Mouse (Mus musculus) hindbrain, embryonic 12.5 days (tissue): ENCODE measurements around the gene Olfr578. TPM values are rescaled to one million over a fixed set of nuclear protein-coding genes. Genes with fewer than 3 reads are reported as not detected.

Experiments
- ATAC-seq: fragments of 200-750 bp; cut with Nextera tagmentation; 2 replicates; pipeline ENCODE4 v1.8.0; 2017; ENCODE audit warnings: moderate TSS enrichment; ENCODE audit not compliant: low FRiP score
- H3K27ac ChIP-seq: fragments of 300-500 bp; sonication (generic); 2 replicates; pipeline ENCODE4 v1.5.1; 2016; ENCODE audit warnings: mild to moderate bottlenecking
- H3K27me3 ChIP-seq: fragments of 300-500 bp; sonication (generic); 2 replicates; pipeline ENCODE4 v1.6.1; 2016; ENCODE audit warnings: mild to moderate bottlenecking
- H3K36me3 ChIP-seq: fragments of 300-500 bp; sonication (generic); 2 replicates; pipeline ENCODE4 v1.6.1; 2016; ENCODE audit warnings: mild to moderate bottlenecking
- H3K4me1 ChIP-seq: fragments of 300-500 bp; sonication (generic); 2 replicates; pipeline ENCODE4 v1.6.1; 2016
- H3K4me2 ChIP-seq: fragments of 300-500 bp; sonication (generic); replicated peaks from 2 replicates; pipeline ENCODE4 v1.6.1; 2016; ENCODE audit warnings: mild to moderate bottlenecking
- H3K4me3 ChIP-seq: fragments of 300-500 bp; sonication (generic); 2 replicates; pipeline ENCODE4 v1.5.1; 2016; ENCODE audit warnings: mild to moderate bottlenecking
- H3K9ac ChIP-seq: fragments of 300-500 bp; sonication (generic); 2 replicates; pipeline ENCODE4 v1.6.1; 2016; ENCODE audit warnings: mild to moderate bottlenecking, moderate library complexity
- H3K9me3 ChIP-seq: fragments of 300-500 bp; sonication (generic); replicated peaks from 2 replicates; pipeline ENCODE4 v1.6.1; 2016; ENCODE audit warnings: mild to moderate bottlenecking
- whole genome bisulfite sequencing: fragments of 180-500 bp; shearing (Covaris S2); methylation state at CpG from one replicate; pipeline ENCODE4 v1.1.7; 2016; 5-methylcytosine and 5-hydroxymethylcytosine counted together
- polyA plus RNA-seq: library from polyadenylated mRNA; unstranded; fragments of >200 nt; fragmentation: Nextera tagmentation; extraction: Ambion mirVana; gene quantifications from 2 replicates; pipeline ENCODE4 v1.2.1, GENCODE M21; 2016

Gene Olfr578
- polyA plus RNA-seq: not detected in 2 replicates

GRCm38 (mm10) chr7:102989224-102989623 lies at the start of gene Olfr578:
TSS of gene Olfr578 (minus strand) at chr7:102989324.
- Histone ChIP-seq H3K9me3 (no peaks in the 10 kb centered on the region), H3K27ac (no peak within 1 kb of the TSS), H3K9ac (no peak within 1 kb of the TSS), H3K36me3 (no peaks in the 10 kb centered on the region), H3K4me3 (no peak within 1 kb of the TSS), H3K4me2 (no peak within 1 kb of the TSS), H3K27me3 (no peaks in the 10 kb centered on the region), H3K4me1 (no peaks in the 10 kb centered on the region)
- 63% methylated on average over 3 of the region's 3 CpGs for WGBS
- no peak for ATAC-seq

GRCm38 (mm10) chr7:103037724-103038123 lies 48.6 kb upstream of the Olfr578 start, which contains the start of gene Olfr582:
TSS of gene Olfr582 (plus strand) at chr7:103038024.
- no peak within 1 kb of the TSS for H3K9ac ChIP-seq
- H3K4me3 ChIP-seq: no peak within 1 kb of the TSS
- no peaks in the 10 kb centered on the region for H3K27me3 ChIP-seq
- H3K9me3 ChIP-seq: no peaks in the 10 kb centered on the region
- no peak within 1 kb of the TSS for H3K27ac ChIP-seq
- H3K4me1 ChIP-seq: no peaks in the 10 kb centered on the region
- no peak for ATAC-seq
- H3K36me3 ChIP-seq: no peaks in the 10 kb centered on the region
- no peak within 1 kb of the TSS for H3K4me2 ChIP-seq

DNA sequence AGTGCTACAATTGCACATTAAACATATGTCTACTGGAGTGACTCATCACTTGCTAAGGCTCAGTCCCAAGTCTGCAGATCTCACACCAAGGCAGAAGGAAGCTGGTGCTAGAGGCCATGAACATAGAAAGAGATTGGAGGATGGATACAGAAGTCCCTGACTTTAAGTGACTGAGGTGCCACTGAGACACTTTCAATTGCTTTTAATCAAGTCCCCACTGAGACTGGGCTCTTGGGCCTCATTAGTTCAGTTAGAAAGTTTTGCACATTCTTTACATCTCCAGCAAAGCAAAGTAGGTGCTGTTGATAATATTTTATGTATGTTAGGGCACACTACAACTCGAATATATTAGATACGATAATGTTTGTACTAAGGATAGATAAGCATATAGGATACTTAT lies 13.3 kb downstream of the Olfr578 start, which contains the start of gene Olfr577:
Gene Olfr577 (minus strand): TSS at position 101 of the 400 bp plus-strand sequence.
- H3K4me2 ChIP-seq: no peak within 1 kb of the TSS
- no peaks in the 10 kb centered on the region for H3K36me3 ChIP-seq
- no peaks in the 10 kb centered on the region for H3K9me3 ChIP-seq
- ATAC-seq: no peak
- H3K27me3 ChIP-seq: no peaks in the 10 kb centered on the region
- H3K4me3 ChIP-seq: no peak within 1 kb of the TSS
- WGBS: 73% methylated on average over 2 of the region's 2 CpGs
- H3K9ac ChIP-seq: no peak within 1 kb of the TSS
- H3K27ac ChIP-seq: no peak within 1 kb of the TSS
- H3K4me1 ChIP-seq: no peaks in the 10 kb centered on the region

DNA sequence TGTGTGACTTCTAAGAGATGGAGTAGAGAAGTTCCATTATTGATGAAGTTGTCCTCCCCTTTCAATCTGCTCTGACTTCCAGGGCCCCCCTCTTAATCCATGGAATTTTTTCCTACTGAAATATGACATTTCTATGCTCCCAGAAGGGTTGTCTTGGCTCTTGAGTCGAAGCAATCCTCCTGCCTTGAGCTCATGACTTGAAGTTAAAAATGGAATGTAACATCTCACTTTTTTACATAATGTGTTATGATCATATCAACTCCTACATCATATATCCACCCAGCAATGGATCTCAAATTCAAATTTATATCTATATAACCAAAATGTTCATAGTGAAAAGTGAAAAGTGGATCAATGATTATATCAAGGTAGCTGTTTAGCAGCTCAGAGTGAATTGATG lies 14.7 kb downstream of the Olfr578 start:
- Histone ChIP-seq H3K9me3 (no peaks in the 10 kb centered on the region), H3K27ac (no peak overlapping the region), H3K27me3 (no peaks in the 10 kb centered on the region), H3K36me3 (no peaks in the 10 kb centered on the region), H3K4me1 (no peaks in the 10 kb centered on the region), H3K4me2 (no peak overlapping the region), H3K4me3 (no peak overlapping the region), H3K9ac (no peak overlapping the region)
- no peak for ATAC-seq
- 43% methylated on average over 1 of the region's 1 CpGs for WGBS

- ATAC-seq: no peak
- Histone ChIP-seq H3K27ac (no peak within 1 kb of the TSS), H3K36me3 (no peaks in the 10 kb centered on the region), H3K27me3 (no peaks in the 10 kb centered on the region), H3K4me1 (no peaks in the 10 kb centered on the region), H3K4me2 (no peak within 1 kb of the TSS), H3K4me3 (no peak within 1 kb of the TSS), H3K9me3 (no peaks in the 10 kb centered on the region), H3K9ac (no peak within 1 kb of the TSS)
- 61% methylated on average over 2 of the region's 2 CpGs for WGBS
Observed at GRCm38 (mm10) chr7:102962360-102962759, 26.8 kb downstream of the Olfr578 start, which contains the start of gene Olfr576. TSS of gene Olfr576 (plus strand) at chr7:102962660.

DNA sequence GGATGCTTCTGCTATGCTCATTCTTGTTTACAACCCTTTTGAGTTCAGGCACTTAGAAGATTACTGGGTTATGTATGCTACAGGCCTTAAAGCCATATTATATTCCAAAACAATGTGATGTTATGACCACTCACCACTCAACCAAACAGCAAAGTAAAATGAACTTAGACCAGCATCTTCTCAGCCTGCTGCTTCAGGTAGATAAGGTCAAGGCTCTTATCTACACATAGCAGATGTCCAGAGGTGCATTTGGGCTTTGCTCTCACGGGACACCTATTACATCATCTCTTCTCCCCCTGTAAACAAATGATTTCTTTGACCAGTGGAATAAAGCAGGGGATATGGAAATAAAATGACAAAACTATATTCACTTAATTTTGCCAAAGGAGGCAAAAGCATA lies 30.5 kb downstream of the Olfr578 start, which contains the start of gene Olfr575:
Gene Olfr575 (minus strand): TSS at position 183 of the 400 bp plus-strand sequence.
- no peak within 1 kb of the TSS for H3K27ac ChIP-seq
- no peaks in the 10 kb centered on the region for H3K27me3 ChIP-seq
- H3K9me3 ChIP-seq: no peaks in the 10 kb centered on the region
- no peak within 1 kb of the TSS for H3K4me2 ChIP-seq
- ATAC-seq: no peak
- 63% methylated on average over 1 of the region's 1 CpGs for WGBS
- no peak within 1 kb of the TSS for H3K4me3 ChIP-seq
- no peaks in the 10 kb centered on the region for H3K36me3 ChIP-seq
- H3K9ac ChIP-seq: no peak within 1 kb of the TSS
- no peaks in the 10 kb centered on the region for H3K4me1 ChIP-seq

DNA sequence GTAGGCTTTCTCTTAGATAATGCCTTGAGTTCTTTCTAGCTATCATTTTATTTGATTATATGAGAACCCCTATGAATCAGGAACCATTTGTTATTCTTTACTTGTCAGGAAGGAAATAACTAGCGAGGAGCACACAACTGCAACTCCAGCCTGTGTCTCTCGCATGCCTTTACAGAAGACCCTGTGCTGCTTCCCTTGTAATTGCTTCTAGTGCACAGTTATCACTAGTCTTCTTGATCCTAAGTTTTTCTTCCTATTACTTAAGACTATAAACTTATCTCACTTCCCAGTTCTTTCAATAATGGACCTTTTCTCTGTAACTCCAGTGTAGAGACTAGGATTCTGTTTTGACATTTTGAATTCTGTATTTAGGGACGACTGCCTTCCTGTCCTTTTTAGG lies 31.0 kb downstream of the Olfr578 start:
- H3K36me3 ChIP-seq: no peaks in the 10 kb centered on the region
- no peak overlapping the region for H3K27ac ChIP-seq
- H3K4me2 ChIP-seq: no peak overlapping the region
- H3K4me1 ChIP-seq: no peaks in the 10 kb centered on the region
- 80% methylated on average over 3 of the region's 3 CpGs for WGBS
- H3K9ac ChIP-seq: no peak overlapping the region
- ATAC-seq: no peak
- no peaks in the 10 kb centered on the region for H3K9me3 ChIP-seq
- H3K4me3 ChIP-seq: no peak overlapping the region
- H3K27me3 ChIP-seq: no peaks in the 10 kb centered on the region

DNA sequence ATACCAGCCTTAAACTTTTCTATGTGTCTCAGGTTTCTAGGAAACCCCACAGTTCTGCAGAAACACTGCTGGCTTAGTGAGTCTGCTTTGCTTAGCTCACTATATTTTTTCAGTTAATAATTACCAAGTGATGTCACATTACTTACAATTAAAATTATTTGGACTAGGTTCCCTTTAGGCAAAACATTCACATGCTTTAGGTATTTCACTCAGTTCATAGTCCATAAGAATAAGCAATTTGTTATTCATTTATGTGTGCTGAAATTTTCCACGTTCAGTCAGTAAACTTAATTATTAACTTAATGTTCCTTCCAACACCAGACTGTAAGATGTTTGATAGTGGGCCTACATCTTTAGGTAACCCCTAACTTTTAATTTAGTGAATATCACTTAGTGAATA lies 38.4 kb downstream of the Olfr578 start:
- no peaks in the 10 kb centered on the region for H3K9me3 ChIP-seq
- no peak overlapping the region for H3K9ac ChIP-seq
- WGBS: 88% methylated on average over 1 of the region's 1 CpGs
- no peaks in the 10 kb centered on the region for H3K36me3 ChIP-seq
- H3K4me3 ChIP-seq: no peak overlapping the region
- no peak overlapping the region for H3K4me2 ChIP-seq
- H3K27ac ChIP-seq: no peak overlapping the region
- H3K27me3 ChIP-seq: no peaks in the 10 kb centered on the region
- no peaks in the 10 kb centered on the region for H3K4me1 ChIP-seq
- ATAC-seq: no peak

DNA sequence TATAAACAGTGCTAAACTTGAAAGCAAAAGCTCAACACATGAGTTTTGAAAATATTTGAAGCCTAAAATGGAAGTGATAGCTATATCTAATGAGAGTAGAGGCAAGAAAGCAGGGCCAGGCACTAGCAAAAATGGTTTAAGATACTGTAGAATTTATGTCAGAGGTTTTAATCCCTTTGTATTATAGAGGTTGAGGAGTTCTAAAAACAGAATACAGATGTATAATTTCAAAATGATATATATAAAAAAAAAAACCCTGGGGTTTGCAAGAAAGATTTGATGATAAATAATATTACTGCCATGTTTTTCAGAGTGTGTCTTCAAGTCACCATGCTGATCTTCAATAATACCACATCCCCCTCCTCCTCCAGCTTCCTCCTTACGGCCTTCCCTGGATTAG lies 41.0 kb downstream of the Olfr578 start, which contains the start of gene Olfr574:
Gene Olfr574 (plus strand): TSS at position 301 of the 400 bp plus-strand sequence.
- no peaks in the 10 kb centered on the region for H3K36me3 ChIP-seq
- no peak within 1 kb of the TSS for H3K4me3 ChIP-seq
- H3K9ac ChIP-seq: no peak within 1 kb of the TSS
- no peak for ATAC-seq
- WGBS: 86% methylated on average over 1 of the region's 1 CpGs
- no peak within 1 kb of the TSS for H3K27ac ChIP-seq
- H3K4me1 ChIP-seq: no peaks in the 10 kb centered on the region
- no peaks in the 10 kb centered on the region for H3K9me3 ChIP-seq
- H3K27me3 ChIP-seq: no peaks in the 10 kb centered on the region
- no peak within 1 kb of the TSS for H3K4me2 ChIP-seq

- ATAC-seq: no peak
- Histone ChIP-seq H3K9me3 (no peaks in the 10 kb centered on the region), H3K27me3 (no peaks in the 10 kb centered on the region), H3K4me1 (no peaks in the 10 kb centered on the region), H3K4me2 (no peak overlapping the region), H3K9ac (no peak overlapping the region), H3K27ac (no peak overlapping the region), H3K36me3 (no peaks in the 10 kb centered on the region), H3K4me3 (no peak overlapping the region)
- WGBS: 91% methylated on average over 1 of the region's 1 CpGs
Observed at GRCm38 (mm10) chr7:102943417-102943816, 45.7 kb downstream of the Olfr578 start.

GRCm38 (mm10) chr7:102942475-102942874 lies 46.6 kb downstream of the Olfr578 start, which contains the start of gene Olfr573-ps1:
TSS of gene Olfr573-ps1 (minus strand) at chr7:102942575.
- Histone ChIP-seq H3K4me2 (no peak within 1 kb of the TSS), H3K4me3 (no peak within 1 kb of the TSS), H3K27me3 (no peaks in the 10 kb centered on the region), H3K27ac (no peak within 1 kb of the TSS), H3K36me3 (no peaks in the 10 kb centered on the region), H3K4me1 (no peaks in the 10 kb centered on the region), H3K9me3 (no peaks in the 10 kb centered on the region), H3K9ac (no peak within 1 kb of the TSS)
- ATAC-seq: no peak
- WGBS: 93% methylated on average over 2 of the region's 2 CpGs
